Mouse (Mus musculus): ENCODE data around the gene Cdhr3. TPM values are rescaled to one million over a fixed set of nuclear protein-coding genes. Genes with fewer than 3 reads are reported as not detected.

Gene Cdhr3
- polyA plus RNA-seq, 1 experiment from 2014 or later, result not detected

DNA sequence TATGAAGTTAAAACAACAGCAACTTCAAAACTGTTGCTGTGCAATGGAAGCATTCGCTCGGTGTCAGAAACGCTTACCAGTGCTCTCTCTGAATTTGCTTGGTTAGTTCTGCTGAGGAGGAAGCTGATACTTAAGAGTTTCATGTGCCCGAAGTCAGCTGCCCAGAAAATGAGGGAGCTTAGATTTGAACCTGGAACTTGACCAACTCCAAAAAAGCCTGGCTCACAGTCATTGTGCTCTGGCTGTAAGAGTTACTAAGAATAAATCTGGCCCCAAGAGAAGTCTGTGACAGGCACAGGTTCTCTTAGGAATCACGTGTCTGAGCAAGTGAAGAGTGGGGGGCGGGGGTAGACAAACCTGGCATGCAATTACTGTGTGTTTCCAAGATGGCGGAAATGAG is 51.2 kb downstream of the Cdhr3 start:
- Histone ChIP-seq H3K4me2 (ENCODE audit: low read depth, low read length) (no peak overlapping the region), H3K27ac (replicated peaks; ENCODE audit: low read depth, low read length) (no peak overlapping the region), H3K36me3 (replicated peaks; ENCODE audit: control insufficient read depth, insufficient read depth, low read depth, low read length) (no peaks in the 10 kb centered on the region), H3K4me3 (ENCODE audit: low read depth, low read length) (no peak overlapping the region), H3K4me1 (ENCODE audit: control insufficient read depth, insufficient read depth, low read length) (no peaks in the 10 kb centered on the region), H3K27me3 (ENCODE audit: control insufficient read depth, insufficient read depth, low read length) (no peaks in the 10 kb centered on the region), H3K9ac (replicated peaks; ENCODE audit: low read length) (no peak overlapping the region), H3K9me3 (replicated peaks; ENCODE audit: control insufficient read depth, low read length) (no peaks in the 10 kb centered on the region)
- DNase-seq (ENCODE audit: low spot score) (no peak), ATAC-seq (replicated peaks; ENCODE audit: insufficient number of reproducible peaks, low FRiP score, low TSS enrichment, low read depth) (no peak)
- WGBS, result 85% methylated on average over 7 of the region's 7 CpGs

DNA sequence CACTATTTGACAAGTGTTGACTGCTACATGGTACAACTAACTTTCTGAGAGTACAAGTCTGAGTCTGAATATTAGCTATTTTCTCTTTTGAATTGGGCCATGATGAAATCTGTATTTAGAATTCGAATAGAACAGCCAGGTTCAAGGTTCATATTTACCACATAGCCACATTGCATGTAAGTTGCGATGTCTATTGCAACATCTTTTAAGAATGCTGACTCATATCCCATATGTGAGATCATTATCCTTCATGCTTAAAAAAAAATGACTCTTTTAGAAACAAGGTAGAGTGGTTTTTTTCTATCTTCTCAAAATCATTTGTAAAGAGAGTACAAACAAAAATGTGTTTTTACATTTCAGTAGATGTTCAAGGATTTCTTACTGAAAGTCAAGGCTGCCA is 51.9 kb downstream of the Cdhr3 start:
- no peak overlapping the region for H3K27ac ChIP-seq (replicated peaks; ENCODE audit: low read depth, low read length)
- H3K9ac ChIP-seq (replicated peaks; ENCODE audit: low read length), result no peak overlapping the region
- no peak for DNase-seq (ENCODE audit: low spot score)
- H3K36me3 ChIP-seq (replicated peaks; ENCODE audit: control insufficient read depth, insufficient read depth, low read depth, low read length), result no peaks in the 10 kb centered on the region
- no peak overlapping the region for H3K4me3 ChIP-seq (ENCODE audit: low read depth, low read length)
- no peaks in the 10 kb centered on the region for H3K4me1 ChIP-seq (ENCODE audit: control insufficient read depth, insufficient read depth, low read length)
- no peaks in the 10 kb centered on the region for H3K9me3 ChIP-seq (replicated peaks; ENCODE audit: control insufficient read depth, low read length)
- H3K4me2 ChIP-seq (ENCODE audit: low read depth, low read length), result no peak overlapping the region
- 81% methylated on average over 2 of the region's 2 CpGs for WGBS
- H3K27me3 ChIP-seq (ENCODE audit: control insufficient read depth, insufficient read depth, low read length), result no peaks in the 10 kb centered on the region
- no peak for ATAC-seq (replicated peaks; ENCODE audit: insufficient number of reproducible peaks, low FRiP score, low TSS enrichment, low read depth)

DNA sequence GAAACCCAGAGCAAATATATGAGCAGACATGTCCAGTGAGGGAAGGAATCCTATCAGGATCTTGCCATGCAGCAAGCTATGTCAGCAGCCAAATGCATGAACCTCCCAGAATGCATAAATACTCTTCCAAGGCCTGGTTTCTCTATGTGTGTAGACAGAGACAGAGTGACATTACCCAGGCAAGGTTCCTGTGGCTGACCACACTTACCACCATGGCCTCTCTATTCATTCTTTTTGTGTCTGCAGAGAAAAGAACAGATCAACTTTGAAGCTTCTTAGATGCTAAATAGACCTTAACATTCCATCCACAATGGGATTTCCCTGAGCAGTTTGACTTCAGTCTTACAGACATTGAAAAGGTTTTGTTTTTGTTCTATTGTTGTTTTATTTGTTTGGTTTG is 54.0 kb downstream of the Cdhr3 start:
- H3K4me3 ChIP-seq (ENCODE audit: low read depth, low read length), result no peak overlapping the region
- ATAC-seq (replicated peaks; ENCODE audit: insufficient number of reproducible peaks, low FRiP score, low TSS enrichment, low read depth) (no peak), DNase-seq (ENCODE audit: low spot score) (no peak)
- H3K9me3 ChIP-seq (replicated peaks; ENCODE audit: control insufficient read depth, low read length), result no peaks in the 10 kb centered on the region
- H3K27me3 ChIP-seq (ENCODE audit: control insufficient read depth, insufficient read depth, low read length), result no peaks in the 10 kb centered on the region
- H3K4me1 ChIP-seq (ENCODE audit: control insufficient read depth, insufficient read depth, low read length), result no peaks in the 10 kb centered on the region
- H3K36me3 ChIP-seq (replicated peaks; ENCODE audit: control insufficient read depth, insufficient read depth, low read depth, low read length), result no peaks in the 10 kb centered on the region
- H3K27ac ChIP-seq (replicated peaks; ENCODE audit: low read depth, low read length), result no peak overlapping the region
- no peak overlapping the region for H3K9ac ChIP-seq (replicated peaks; ENCODE audit: low read length)
- no peak overlapping the region for H3K4me2 ChIP-seq (ENCODE audit: low read depth, low read length)

- Histone ChIP-seq H3K36me3 (replicated peaks; ENCODE audit: control insufficient read depth, insufficient read depth, low read depth, low read length) (no peaks in the 10 kb centered on the region), H3K4me1 (ENCODE audit: control insufficient read depth, insufficient read depth, low read length) (no peaks in the 10 kb centered on the region), H3K9ac (replicated peaks; ENCODE audit: low read length) (no peak overlapping the region), H3K4me3 (ENCODE audit: low read depth, low read length) (no peak overlapping the region), H3K27me3 (ENCODE audit: control insufficient read depth, insufficient read depth, low read length) (no peaks in the 10 kb centered on the region), H3K9me3 (replicated peaks; ENCODE audit: control insufficient read depth, low read length) (no peaks in the 10 kb centered on the region), H3K27ac (replicated peaks; ENCODE audit: low read depth, low read length) (no peak overlapping the region), H3K4me2 (ENCODE audit: low read depth, low read length) (peak overlapping the region; percentile 15; the same call in 1 of the 2 replicates)
- DNase-seq (ENCODE audit: low spot score) (peak; percentile 52), ATAC-seq (replicated peaks; ENCODE audit: insufficient number of reproducible peaks, low FRiP score, low TSS enrichment, low read depth) (peak; percentile 80)
- WGBS, result 23% methylated on average over 21 of the region's 21 CpGs
Measured at GRCm38 (mm10) chr12:33035719-33036521, 56.8 kb downstream of the Cdhr3 start.

- no peak for DNase-seq (ENCODE audit: low spot score)
- Histone ChIP-seq H3K27me3 (ENCODE audit: control insufficient read depth, insufficient read depth, low read length) (no peaks in the 10 kb centered on the region), H3K36me3 (replicated peaks; ENCODE audit: control insufficient read depth, insufficient read depth, low read depth, low read length) (no peaks in the 10 kb centered on the region), H3K9ac (replicated peaks; ENCODE audit: low read length) (no peak overlapping the region), H3K4me2 (ENCODE audit: low read depth, low read length) (peak overlapping the region; percentile 15; the same call in 1 of the 2 replicates), H3K9me3 (replicated peaks; ENCODE audit: control insufficient read depth, low read length) (no peaks in the 10 kb centered on the region), H3K27ac (replicated peaks; ENCODE audit: low read depth, low read length) (no peak overlapping the region), H3K4me1 (ENCODE audit: control insufficient read depth, insufficient read depth, low read length) (no peaks in the 10 kb centered on the region), H3K4me3 (ENCODE audit: low read depth, low read length) (no peak overlapping the region)
- no peak for ATAC-seq (replicated peaks; ENCODE audit: insufficient number of reproducible peaks, low FRiP score, low TSS enrichment, low read depth)
- 33% methylated on average over 11 of the region's 11 CpGs for WGBS
Measured at GRCm38 (mm10) chr12:33035089-33035718, 57.5 kb downstream of the Cdhr3 start.

DNA sequence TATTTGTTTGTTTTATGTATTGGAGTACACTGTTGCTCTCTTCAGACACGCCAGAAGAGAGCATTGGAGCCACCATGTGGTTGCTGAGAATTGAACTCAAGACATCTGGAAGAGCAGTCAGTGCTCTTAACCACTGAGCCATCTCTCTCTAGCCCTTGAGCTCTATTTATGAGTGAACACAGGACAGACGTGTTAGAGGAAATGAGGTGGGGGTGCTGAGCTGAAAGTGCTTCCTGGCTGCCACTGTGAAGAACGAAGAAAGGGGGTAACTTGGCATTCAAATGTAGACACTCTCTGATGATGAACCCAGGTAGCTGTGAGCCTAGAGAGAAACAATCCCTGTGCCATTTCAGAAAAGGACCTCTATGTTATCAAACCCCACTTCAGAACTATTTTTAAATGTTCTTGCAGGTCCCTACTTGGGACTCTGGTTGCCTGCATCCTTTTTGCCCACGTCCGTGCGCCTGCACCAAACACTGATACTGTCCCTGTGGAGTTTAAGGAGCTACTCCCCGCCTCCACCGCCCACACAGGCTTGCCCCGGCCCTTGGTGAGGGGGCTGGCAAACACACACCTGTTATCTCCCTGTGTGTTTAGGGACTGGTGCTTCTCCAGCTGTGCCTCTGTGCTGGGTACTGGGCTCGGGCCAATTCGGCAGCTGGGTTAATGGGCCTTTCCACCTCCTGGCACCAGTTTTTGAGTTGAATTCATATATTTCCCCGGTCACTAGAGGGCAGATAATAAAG is 58.2 kb downstream of the Cdhr3 start:
- no peaks in the 10 kb centered on the region for H3K9me3 ChIP-seq (replicated peaks; ENCODE audit: control insufficient read depth, low read length)
- no peak overlapping the region for H3K4me3 ChIP-seq (ENCODE audit: low read depth, low read length)
- H3K9ac ChIP-seq (replicated peaks; ENCODE audit: low read length), result no peak overlapping the region
- ATAC-seq (replicated peaks; ENCODE audit: insufficient number of reproducible peaks, low FRiP score, low TSS enrichment, low read depth) (no peak), DNase-seq (ENCODE audit: low spot score) (no peak)
- H3K27ac ChIP-seq (replicated peaks; ENCODE audit: low read depth, low read length), result no peak overlapping the region
- no peaks in the 10 kb centered on the region for H3K4me1 ChIP-seq (ENCODE audit: control insufficient read depth, insufficient read depth, low read length)
- H3K4me2 ChIP-seq (ENCODE audit: low read depth, low read length), result no peak overlapping the region
- H3K27me3 ChIP-seq (ENCODE audit: control insufficient read depth, insufficient read depth, low read length), result no peaks in the 10 kb centered on the region
- H3K36me3 ChIP-seq (replicated peaks; ENCODE audit: control insufficient read depth, insufficient read depth, low read depth, low read length), result no peaks in the 10 kb centered on the region
- 58% methylated on average over 12 of the region's 12 CpGs for WGBS

DNA sequence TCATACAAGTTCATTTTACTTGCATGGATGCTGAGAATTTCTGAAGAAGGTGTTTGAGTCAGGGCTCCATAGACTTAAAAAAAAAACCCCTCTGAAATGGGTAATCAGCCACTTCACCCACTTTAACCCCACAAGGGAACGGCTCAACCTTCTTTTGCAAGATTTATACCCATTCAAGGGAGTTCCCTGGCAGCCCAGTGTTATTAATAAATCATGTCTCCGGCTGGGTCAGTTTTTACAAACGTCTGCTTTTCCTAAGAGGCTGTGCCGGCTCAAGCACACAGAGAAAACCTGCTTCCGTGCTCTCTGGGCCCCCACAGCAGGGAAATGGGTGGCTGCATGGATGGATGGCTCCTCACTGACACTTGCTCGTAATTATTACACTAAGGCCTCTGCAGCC is 59.5 kb downstream of the Cdhr3 start:
- DNase-seq (ENCODE audit: low spot score) (no peak), ATAC-seq (replicated peaks; ENCODE audit: insufficient number of reproducible peaks, low FRiP score, low TSS enrichment, low read depth) (no peak)
- H3K9me3 ChIP-seq (replicated peaks; ENCODE audit: control insufficient read depth, low read length), result no peaks in the 10 kb centered on the region
- H3K4me3 ChIP-seq (ENCODE audit: low read depth, low read length), result no peak overlapping the region
- WGBS, result 77% methylated on average over 6 of the region's 6 CpGs
- no peak overlapping the region for H3K9ac ChIP-seq (replicated peaks; ENCODE audit: low read length)
- H3K27me3 ChIP-seq (ENCODE audit: control insufficient read depth, insufficient read depth, low read length), result no peaks in the 10 kb centered on the region
- no peaks in the 10 kb centered on the region for H3K36me3 ChIP-seq (replicated peaks; ENCODE audit: control insufficient read depth, insufficient read depth, low read depth, low read length)
- H3K4me2 ChIP-seq (ENCODE audit: low read depth, low read length), result no peak overlapping the region
- no peak overlapping the region for H3K27ac ChIP-seq (replicated peaks; ENCODE audit: low read depth, low read length)
- 0 out of 2 replicates have a peak, but pooled peaks cover under 1% of the 10 kb centered on the region for H3K4me1 ChIP-seq (ENCODE audit: control insufficient read depth, insufficient read depth, low read length)

DNA sequence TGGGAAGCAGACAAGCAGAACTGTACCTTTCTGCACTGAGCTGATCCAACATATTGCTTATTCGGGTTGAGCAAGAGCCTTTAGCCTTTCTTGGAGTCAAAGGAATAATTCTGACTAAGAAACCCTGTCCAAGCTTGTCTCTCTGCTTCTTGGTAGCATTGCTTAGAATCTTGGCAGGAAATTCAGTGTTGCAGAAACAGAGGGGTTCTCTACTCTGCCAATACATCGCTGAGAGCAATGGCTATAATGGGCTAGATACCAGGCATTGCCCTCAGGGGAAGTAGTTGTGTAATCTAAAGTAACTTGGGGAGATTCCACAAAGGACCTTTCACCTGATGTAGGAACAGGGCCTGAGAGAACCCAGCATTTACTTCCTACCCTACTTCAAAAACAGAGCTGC is 62.1 kb downstream of the Cdhr3 start:
- Histone ChIP-seq H3K4me3 (ENCODE audit: low read depth, low read length) (no peak overlapping the region), H3K4me2 (ENCODE audit: low read depth, low read length) (no peak overlapping the region), H3K27ac (replicated peaks; ENCODE audit: low read depth, low read length) (no peak overlapping the region), H3K9ac (replicated peaks; ENCODE audit: low read length) (no peak overlapping the region), H3K36me3 (replicated peaks; ENCODE audit: control insufficient read depth, insufficient read depth, low read depth, low read length) (no peaks in the 10 kb centered on the region), H3K27me3 (ENCODE audit: control insufficient read depth, insufficient read depth, low read length) (no peaks in the 10 kb centered on the region), H3K4me1 (ENCODE audit: control insufficient read depth, insufficient read depth, low read length) (0 out of 2 replicates have a peak, but pooled peaks cover 3% of the 10 kb centered on the region), H3K9me3 (replicated peaks; ENCODE audit: control insufficient read depth, low read length) (no peaks in the 10 kb centered on the region)
- ATAC-seq (replicated peaks; ENCODE audit: insufficient number of reproducible peaks, low FRiP score, low TSS enrichment, low read depth), result no peak
- no peak for DNase-seq (ENCODE audit: low spot score)
- 83% methylated on average over 2 of the region's 2 CpGs for WGBS
